Mouse (Mus musculus) testis, adult 2 months (tissue): ENCODE measurements around the gene Hadhb.

Source experiments
- CTCF ChIP-seq: fragments of 200-500 bp; IDR thresholded peaks from 2 replicates; pipeline ENCODE4 v1.5.1; 2012; ENCODE audit warnings: low read depth, mild to moderate bottlenecking, inconsistent platforms, low read length, moderate library complexity; ENCODE audit not compliant: control insufficient read depth, insufficient read depth, insufficient replicate concordance
- POLR2A ChIP-seq: fragments of 200-500 bp; IDR thresholded peaks from 2 replicates; pipeline ENCODE4 v1.6.1; 2012; ENCODE audit warnings: low read depth, mild to moderate bottlenecking, inconsistent platforms, low read length, moderate library complexity; ENCODE audit not compliant: control insufficient read depth

GRCm38 (mm10) chr5:30222681-30223080, 67.6 kb downstream of the Hadhb start:
- TF ChIP-seq CTCF (no peak), POLR2A (no peak)
